Mouse (Mus musculus): ENCODE measurements around the gene Erc2. TPM values are rescaled to one million over a fixed set of nuclear protein-coding genes. Genes with fewer than 3 reads are reported as not detected.

The Erc2 gene
- total and polyA plus RNA-seq, 3 experiments = not detected

DNA sequence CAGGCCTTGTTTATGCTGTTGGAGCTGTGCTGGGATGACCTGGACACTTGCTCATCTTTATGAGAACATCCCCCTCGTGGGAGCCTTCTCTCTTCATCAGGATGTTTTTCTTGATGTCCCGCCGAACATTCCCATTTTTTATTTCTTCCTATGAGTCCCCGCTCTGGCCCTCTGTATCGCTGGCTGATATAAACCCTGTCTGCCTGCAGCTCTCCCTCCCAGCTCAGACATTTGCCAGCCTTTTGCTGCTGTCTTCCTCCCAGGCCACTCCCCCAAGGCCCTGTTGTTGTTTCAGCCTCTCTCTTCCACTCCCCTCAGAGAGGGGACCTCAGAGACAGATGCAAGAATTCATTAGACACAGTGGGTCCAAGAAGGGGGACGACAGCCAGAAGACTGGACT, 823.5 kb downstream of the Erc2 start:
- dilution Hi-C loops (cut with MboI; ENCODE audit: extremely low pct_ligation_motif_present, extremely low pct_unique_long_range_greater_than_20kb, low sequenced_read_pairs) = no loop called here
- Histone ChIP-seq H3K27ac (ENCODE audit: insufficient read depth, low read depth) (no peak overlapping the region), H3K4me2 (ENCODE audit: insufficient read depth, low read depth, poor library complexity, severe bottlenecking) (no peak overlapping the region), H3K4me1 (ENCODE audit: control insufficient read depth in 1 of 2, insufficient read depth in 2 of 2) (no peaks in the 10 kb centered on the region), H3K4me3 (replicated peaks in 1 of 3; ENCODE audit: low read depth in 2 of 3, low read length in 2 of 3, poor library complexity in 1 of 3) (no peak overlapping the region), H3K79me2 (replicated peaks; ENCODE audit: control insufficient read depth, extremely low read depth, insufficient read depth, poor library complexity, severe bottlenecking) (no peaks in the 10 kb centered on the region), H3K9me3 (replicated peaks; ENCODE audit: low read length) (peaks cover 82% of the 10 kb centered on the region), H3K27me3 (replicated peaks) (no peaks in the 10 kb centered on the region), H3K9ac (ENCODE audit: insufficient read depth, low read depth) (no peak overlapping the region), H3K36me3 (replicated peaks in 1 of 2; ENCODE audit: control insufficient read depth in 1 of 2, insufficient read depth in 1 of 2, low read length in 1 of 2) (no peaks in the 10 kb centered on the region)
- in situ Hi-C loops (cut with MboI; ENCODE audit: low pct_ligation_motif_present, low pct_unique_long_range_greater_than_20kb, low sequenced_read_pairs) = no loop called here
- TF ChIP-seq SMC3 (IDR thresholded peaks at IDR 0.05; ENCODE audit: low read depth, low read length) (no peak), MAZ (IDR thresholded peaks at IDR 0.05; ENCODE audit: low read depth, low read length) (no peak), MXI1 (IDR thresholded peaks at IDR 0.05; ENCODE audit: low read depth, low read length) (no peak), GABPA (IDR thresholded peaks at IDR 0.05; ENCODE audit: insufficient replicate concordance, low read depth, low read length) (no peak), MAX (IDR thresholded peaks at IDR 0.05; ENCODE audit: low read length) (no peak), SIN3A (IDR thresholded peaks at IDR 0.05; ENCODE audit: low read length) (no peak), ETS1 (conservative IDR thresholded peaks at IDR 0.05; ENCODE audit: low read depth, low read length) (no peak), NELFE (IDR thresholded peaks at IDR 0.05; ENCODE audit: low read depth, low read length) (no peak), IRF4 (IDR thresholded peaks at IDR 0.05; ENCODE audit: low read depth, low read length) (no peak)
- no peak for DNase-seq (ENCODE audit: extremely low read depth)

DNA sequence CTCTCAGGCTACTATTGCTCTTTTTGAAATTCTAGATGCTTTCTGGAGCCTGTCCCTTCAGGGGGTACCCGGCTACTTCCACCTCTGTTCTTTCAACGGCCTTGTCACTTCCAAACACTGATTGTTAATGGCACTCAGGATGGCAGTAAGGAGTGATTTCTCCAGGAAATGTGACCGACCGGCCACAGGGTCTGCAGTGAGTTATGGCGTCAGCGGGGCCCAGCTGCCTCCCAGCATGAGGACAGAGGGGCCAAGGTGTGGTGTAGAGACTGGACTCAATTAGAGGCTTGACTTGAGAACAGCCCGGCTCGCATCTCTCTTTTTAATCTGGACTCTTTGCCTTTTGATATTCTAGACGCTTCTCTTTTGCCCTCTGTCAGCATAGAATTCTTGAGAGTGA, 829.5 kb downstream of the Erc2 start:
- H3K27ac ChIP-seq (ENCODE audit: insufficient read depth, low read depth) = no peak overlapping the region
- peaks cover 84% of the 10 kb centered on the region for H3K9me3 ChIP-seq (replicated peaks; ENCODE audit: low read length)
- H3K79me2 ChIP-seq (replicated peaks; ENCODE audit: control insufficient read depth, extremely low read depth, insufficient read depth, poor library complexity, severe bottlenecking) = no peaks in the 10 kb centered on the region
- TF ChIP-seq JUND (conservative IDR thresholded peaks at IDR 0.05; ENCODE audit: low read depth, low read length) = no peak
- no peak for TF ChIP-seq UBTF (IDR thresholded peaks at IDR 0.05; ENCODE audit: low read depth, low read length)
- TF ChIP-seq GABPA (IDR thresholded peaks at IDR 0.05; ENCODE audit: insufficient replicate concordance, low read depth, low read length) = no peak
- TF ChIP-seq ETS1 (conservative IDR thresholded peaks at IDR 0.05; ENCODE audit: low read depth, low read length) = no peak
- TF ChIP-seq ZC3H11A (IDR thresholded peaks at IDR 0.05; ENCODE audit: low read depth, low read length) = no peak
- H3K36me3 ChIP-seq (replicated peaks in 1 of 2; ENCODE audit: control insufficient read depth in 1 of 2, insufficient read depth in 1 of 2, low read length in 1 of 2) = no peaks in the 10 kb centered on the region
- H3K4me2 ChIP-seq (ENCODE audit: insufficient read depth, low read depth, poor library complexity, severe bottlenecking) = no peak overlapping the region
- H3K27me3 ChIP-seq (replicated peaks) = no peaks in the 10 kb centered on the region
- H3K4me3 ChIP-seq (replicated peaks in 1 of 3; ENCODE audit: low read depth in 2 of 3, low read length in 2 of 3, poor library complexity in 1 of 3) = no peak overlapping the region
- DNase-seq (ENCODE audit: extremely low read depth) = no peak
- no peaks in the 10 kb centered on the region for H3K4me1 ChIP-seq (ENCODE audit: control insufficient read depth in 1 of 2, insufficient read depth in 2 of 2)
- dilution Hi-C loops (cut with MboI; ENCODE audit: extremely low pct_ligation_motif_present, extremely low pct_unique_long_range_greater_than_20kb, low sequenced_read_pairs) (no loop called here), in situ Hi-C loops (cut with MboI; ENCODE audit: low pct_ligation_motif_present, low pct_unique_long_range_greater_than_20kb, low sequenced_read_pairs) (no loop called here)
- H3K9ac ChIP-seq (ENCODE audit: insufficient read depth, low read depth) = no peak overlapping the region

DNA sequence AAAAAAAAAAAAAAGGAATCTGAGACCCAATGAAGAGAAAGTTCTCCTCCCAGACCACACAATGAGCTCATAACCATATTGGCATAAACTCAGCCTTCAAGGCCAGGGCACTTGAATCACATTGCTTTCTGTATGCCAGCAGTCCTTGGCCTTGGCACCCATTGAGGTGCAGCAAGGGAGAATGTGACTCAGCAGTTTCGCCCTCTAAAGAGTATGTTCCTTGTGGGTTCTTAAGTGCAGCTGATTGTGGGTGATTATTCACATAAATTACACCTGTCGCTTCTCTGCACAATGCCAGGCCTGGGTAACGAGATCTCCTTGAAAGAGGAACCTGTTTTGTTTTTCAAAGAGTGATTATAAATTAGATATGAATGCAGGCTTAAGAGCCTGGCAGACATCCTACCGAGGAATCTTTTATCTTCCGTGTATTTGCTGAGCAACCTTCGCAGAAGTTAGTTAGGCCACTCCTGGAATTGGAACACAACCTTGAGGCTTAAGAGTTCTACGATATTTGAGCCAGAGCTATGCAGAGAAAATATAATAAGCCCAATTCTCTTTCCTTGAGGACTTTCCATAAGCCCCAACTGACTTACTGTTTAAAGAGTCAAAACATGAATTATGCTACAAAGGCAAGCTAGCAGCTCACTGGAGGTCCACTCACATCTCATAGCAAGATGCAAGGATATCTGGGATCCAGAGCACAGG, 834.3 kb downstream of the Erc2 start:
- no peaks in the 10 kb centered on the region for H3K27me3 ChIP-seq (replicated peaks)
- TF ChIP-seq PAX5 (IDR thresholded peaks at IDR 0.05; ENCODE audit: low read length) (no peak), MAX (IDR thresholded peaks at IDR 0.05; ENCODE audit: low read length) (no peak), ZKSCAN1 (IDR thresholded peaks at IDR 0.05; ENCODE audit: borderline replicate concordance, low read depth, low read length) (no peak), ZMIZ1 (IDR thresholded peaks at IDR 0.05; ENCODE audit: low read depth, low read length) (no peak), USF1 (IDR thresholded peaks at IDR 0.05; ENCODE audit: low read depth, low read length) (no peak), TBP (conservative IDR thresholded peaks at IDR 0.05; ENCODE audit: low read depth, low read length) (no peak)
- H3K9ac ChIP-seq (ENCODE audit: insufficient read depth, low read depth) = no peak overlapping the region
- H3K9me3 ChIP-seq (replicated peaks; ENCODE audit: low read length) = peaks cover 91% of the 10 kb centered on the region
- H3K79me2 ChIP-seq (replicated peaks; ENCODE audit: control insufficient read depth, extremely low read depth, insufficient read depth, poor library complexity, severe bottlenecking) = no peaks in the 10 kb centered on the region
- DNase-seq (ENCODE audit: extremely low read depth) = no peak
- H3K4me2 ChIP-seq (ENCODE audit: insufficient read depth, low read depth, poor library complexity, severe bottlenecking) = no peak overlapping the region
- no peaks in the 10 kb centered on the region for H3K4me1 ChIP-seq (ENCODE audit: control insufficient read depth in 1 of 2, insufficient read depth in 2 of 2)
- no peak overlapping the region for H3K4me3 ChIP-seq (replicated peaks in 1 of 3; ENCODE audit: low read depth in 2 of 3, low read length in 2 of 3, poor library complexity in 1 of 3)
- H3K36me3 ChIP-seq (replicated peaks in 1 of 2; ENCODE audit: control insufficient read depth in 1 of 2, insufficient read depth in 1 of 2, low read length in 1 of 2) = no peaks in the 10 kb centered on the region
- dilution Hi-C loops (cut with MboI; ENCODE audit: extremely low pct_ligation_motif_present, extremely low pct_unique_long_range_greater_than_20kb, low sequenced_read_pairs) (no loop called here), in situ Hi-C loops (cut with MboI; ENCODE audit: low pct_ligation_motif_present, low pct_unique_long_range_greater_than_20kb, low sequenced_read_pairs) (no loop called here)
- no peak overlapping the region for H3K27ac ChIP-seq (ENCODE audit: insufficient read depth, low read depth)

Measured in CH12.LX (cell line).